21 mouse cellular contexts compared by ENCODE assay signal in genomic region chr6:55455641-55456040, GRCm38 (mm10). TPM values are rescaled to one million over a fixed set of nuclear protein-coding genes. Genes with fewer than 3 reads are reported as not detected.
DNase-seq lines count a peak whose midpoint lies in the region; ATAC-seq and TF ChIP-seq lines count a peak whose summit lies in the region.
"Had no signal": no experiment of that assay in that cellular context is flagged by ENCODE, and none has a peak within 500 bp of the region (broad histone marks: within the 10 kb centered on the region; RNA-seq: fewer than 3 reads in every experiment).

No protein-coding gene starts in this region.

- TF ChIP-seq CTCF in left cerebral cortex, adult 2 months (IDR thresholded peaks at IDR 0.05): no peak
- TF ChIP-seq CTCF in hindbrain, postnatal 0 days (IDR thresholded peaks at IDR 0.05; ENCODE audit: low read depth): no peak
- no peak for TF ChIP-seq CTCF in olfactory bulb, adult 2 months (IDR thresholded peaks at IDR 0.05; ENCODE audit: insufficient read depth, low read depth, low read length)

- H3K4me3 ChIP-seq in left cerebral cortex, adult 2 months: peak overlapping the region; percentile 22
- H3K4me3 ChIP-seq in hindbrain, postnatal 0 days (ENCODE audit: low read length): no peak overlapping the region
- peak overlapping the region; percentile 36 for H3K4me3 ChIP-seq in olfactory bulb, adult 2 months (ENCODE audit: insufficient read depth, low read depth, low read length)
- H3K4me3 ChIP-seq in forebrain, embryonic 12.5 days (replicated peaks): no peak overlapping the region
- no peak overlapping the region for H3K4me3 ChIP-seq in kidney, embryonic 14.5 days (ENCODE audit: low read length)
- H3K4me3 ChIP-seq: embryonic facial prominence, embryonic 15.5 days; forebrain, embryonic 13.5 days; heart, embryonic 13.5 days; liver, embryonic 13.5 days; myocyte; stomach, embryonic 15.5 days had no signal

- DNase-seq in left cerebral cortex, adult 2 months (ENCODE audit: extremely low spot score in 1 of 2, low spot score in 2 of 2): no peak
- DNase-seq in left cerebral cortex, adult 18-20 months (ENCODE audit: low spot score in 2 of 2): no peak
- DNase-seq in cerebellum, postnatal 36 days: peak; percentile 61 to 62
- DNase-seq in hindbrain, postnatal 0 days (ENCODE audit: low spot score): no peak
- no peak for DNase-seq in thymus, postnatal 14 days
- DNase-seq: gastrocnemius, postnatal 36 days; heart, postnatal 4 days; kidney, adult 8-10 months; kidney, postnatal 4 days; layer of hippocampus, postnatal 36 days; liver, embryonic 13.5 days had no signal

- H3K9me3 ChIP-seq in hindbrain, postnatal 0 days (ENCODE audit: low read length): no peaks in the 10 kb centered on the region
- no peaks in the 10 kb centered on the region for H3K9me3 ChIP-seq in forebrain, embryonic 12.5 days
- no peaks in the 10 kb centered on the region for H3K9me3 ChIP-seq in kidney, embryonic 14.5 days (ENCODE audit: control insufficient read depth, low read length)
- H3K9me3 ChIP-seq: embryonic facial prominence, embryonic 15.5 days; forebrain, embryonic 13.5 days; heart, embryonic 13.5 days; liver, embryonic 13.5 days; stomach, embryonic 15.5 days had no signal

- H3K4me2 ChIP-seq in hindbrain, postnatal 0 days (ENCODE audit: low read depth, low read length): peak overlapping the region; percentile 90
- no peak overlapping the region for H3K4me2 ChIP-seq in forebrain, embryonic 12.5 days
- no peak overlapping the region for H3K4me2 ChIP-seq in kidney, embryonic 14.5 days (replicated peaks; ENCODE audit: low read depth, low read length)
- H3K4me2 ChIP-seq: embryonic facial prominence, embryonic 15.5 days; heart, embryonic 13.5 days; liver, embryonic 13.5 days; stomach, embryonic 15.5 days had no signal

- no peak overlapping the region for H3K27ac ChIP-seq in left cerebral cortex, adult 2 months
- H3K27ac ChIP-seq in hindbrain, postnatal 0 days: no peak overlapping the region
- peak overlapping the region; percentile 59 for H3K27ac ChIP-seq in olfactory bulb, adult 2 months (ENCODE audit: insufficient read depth, low read depth, low read length)
- no peak overlapping the region for H3K27ac ChIP-seq in forebrain, embryonic 12.5 days
- H3K27ac ChIP-seq in kidney, embryonic 14.5 days (ENCODE audit: low read depth, low read length): no peak overlapping the region
- H3K27ac ChIP-seq: embryonic facial prominence, embryonic 15.5 days; forebrain, embryonic 13.5 days; heart, embryonic 13.5 days; liver, embryonic 13.5 days; stomach, embryonic 15.5 days had no signal

- H3K27me3 ChIP-seq in hindbrain, postnatal 0 days (ENCODE audit: insufficient read depth, low read length): no peaks in the 10 kb centered on the region
- peaks cover 40% of the 10 kb centered on the region for H3K27me3 ChIP-seq in forebrain, embryonic 12.5 days
- H3K27me3 ChIP-seq in kidney, embryonic 14.5 days (ENCODE audit: control insufficient read depth, insufficient read depth, low read length): peaks cover 28% of the 10 kb centered on the region

- H3K36me3 ChIP-seq in hindbrain, postnatal 0 days (ENCODE audit: insufficient read depth, low read length): no peaks in the 10 kb centered on the region; the same call in 1 of the 2 replicates
- no peaks in the 10 kb centered on the region for H3K36me3 ChIP-seq in forebrain, embryonic 12.5 days (replicated peaks)
- no peaks in the 10 kb centered on the region for H3K36me3 ChIP-seq in kidney, embryonic 14.5 days (ENCODE audit: control insufficient read depth, insufficient read depth, low read length)
- H3K36me3 ChIP-seq: embryonic facial prominence, embryonic 15.5 days; heart, embryonic 13.5 days; liver, embryonic 13.5 days; stomach, embryonic 15.5 days had no signal

- peaks cover 36% of the 10 kb centered on the region for H3K4me1 ChIP-seq in hindbrain, postnatal 0 days (ENCODE audit: insufficient read depth, low read length)
- peaks cover 53% of the 10 kb centered on the region for H3K4me1 ChIP-seq in olfactory bulb, adult 2 months (ENCODE audit: control insufficient read depth, insufficient read depth, low read length)
- peaks cover 38% of the 10 kb centered on the region for H3K4me1 ChIP-seq in forebrain, embryonic 12.5 days
- H3K4me1 ChIP-seq in kidney, embryonic 14.5 days (ENCODE audit: control insufficient read depth, insufficient read depth, low read length): no peaks in the 10 kb centered on the region
- H3K4me1 ChIP-seq: liver, embryonic 13.5 days had no signal

- ATAC-seq in hindbrain, postnatal 0 days: no peak
- no peak for ATAC-seq in forebrain, embryonic 12.5 days (ENCODE audit: low FRiP score)
- no peak for ATAC-seq in kidney, embryonic 14.5 days (ENCODE audit: low FRiP score, low TSS enrichment)
- ATAC-seq: activated CD4-positive, CD25-positive, alpha-beta regulatory T cell, adult 4 months; forebrain, embryonic 13.5 days; lung, postnatal 0 days had no signal

- WGBS in hindbrain, postnatal 0 days: 62% methylated on average over 5 of the region's 5 CpGs
- 33% methylated on average over 5 of the region's 5 CpGs for WGBS in olfactory bulb, adult 2 months
- WGBS in forebrain, embryonic 12.5 days: 81% methylated on average over 5 of the region's 5 CpGs
- WGBS in kidney, embryonic 14.5 days: 75% methylated on average over 5 of the region's 5 CpGs

- H3K9ac ChIP-seq in hindbrain, postnatal 0 days (replicated peaks; ENCODE audit: low read length): no peak overlapping the region
- H3K9ac ChIP-seq in forebrain, embryonic 12.5 days: no peak overlapping the region
- H3K9ac ChIP-seq in kidney, embryonic 14.5 days (ENCODE audit: low read depth, low read length): no peak overlapping the region
- H3K9ac ChIP-seq: embryonic facial prominence, embryonic 15.5 days; forebrain, embryonic 13.5 days; heart, embryonic 13.5 days; liver, embryonic 13.5 days; stomach, embryonic 15.5 days had no signal

- intact Hi-C loops in left cerebral cortex, adult 2 months (cut with DNase I): no loop called here

- TF ChIP-seq POLR2A in olfactory bulb, adult 2 months (IDR thresholded peaks at IDR 0.05; ENCODE audit: insufficient read depth, low read depth, low read length): no peak

RNA-seq across cellular contexts. Expression of gene Adcyap1r1, which starts 3.9 kb away (rescaled TPM):
- 100 to 1,000 TPM; 118 to 121 TPM for total RNA-seq in left cerebral cortex, adult 2 months (2021)
- total RNA-seq in left cerebral cortex, adult 18-20 months (2021): 100 to 1,000 TPM; 121 to 135 TPM
- 236 and 269 TPM in 2 replicates for total RNA-seq in hindbrain, postnatal 0 days (2014; rRNA removed)
- 67.1 and 72.2 TPM in 2 replicates for polyA plus RNA-seq in hindbrain, postnatal 0 days (2015; fragmentation: Nextera tagmentation; extraction: Ambion mirVana)
- not detected in 2 replicates for polyA plus RNA-seq in olfactory bulb, adult 2 months (2012; ENCODE audit: insufficient read depth, insufficient read length, low replicate concordance, missing spikeins)
- polyA plus RNA-seq in forebrain, embryonic 12.5 days (2016; fragmentation: Nextera tagmentation; extraction: Ambion mirVana): 13.4 and 15.7 TPM in 2 replicates
- polyA plus RNA-seq in kidney, embryonic 14.5 days (2014; fragmentation: Nextera tagmentation; extraction: Ambion mirVana): 2.1 and 2.3 TPM in 2 replicates
- polyA plus RNA-seq: activated CD4-positive, CD25-positive, alpha-beta regulatory T cell, adult 4 months; myocyte had no signal

Comparison
In these comparisons a context has a peak if more than half of its experiments do, and no peak if none do; other contexts are left out.
1. DNase-seq: peak in cerebellum, postnatal 36 days (2 of 2); none in left cerebral cortex, adult 2 months (0 of 2), left cerebral cortex, adult 18-20 months (0 of 2), hindbrain, postnatal 0 days (single experiment) and thymus, postnatal 14 days (single experiment).
2. H3K4me3 ChIP-seq: peak in left cerebral cortex, adult 2 months (single experiment) and olfactory bulb, adult 2 months (single experiment); none in hindbrain, postnatal 0 days (single experiment), forebrain, embryonic 12.5 days (single experiment) and kidney, embryonic 14.5 days (single experiment).